Mouse (Mus musculus) heart, postnatal 0 days (tissue): Measurements from ENCODE around the gene Ncf2. TPM values are rescaled to one million over a fixed set of nuclear protein-coding genes. Genes with fewer than 3 reads are reported as not detected.

Source experiments
- ATAC-seq: fragments of 200-750 bp; cut with Nextera tagmentation; 2 replicates; pipeline ENCODE4 v1.8.0; 2017; ENCODE audit warnings: low read depth, moderate number of reproducible peaks, moderate library complexity; ENCODE audit not compliant: insufficient read depth
- DNase-seq: peaks from one replicate; pipeline ENCODE4 v3.0.0-alpha.2; 2016; ENCODE audit warnings: low spot score
- H3K27ac ChIP-seq: fragments of 300-500 bp; sonication (generic); 2 replicates; pipeline ENCODE4 v1.5.1; 2014; ENCODE audit warnings: low read depth, mild to moderate bottlenecking
- H3K27me3 ChIP-seq: fragments of 300-500 bp; sonication (generic); 2 replicates; pipeline ENCODE4 v1.6.1; 2014; ENCODE audit warnings: low read length, mixed read lengths; ENCODE audit not compliant: control insufficient read depth, insufficient read depth
- H3K36me3 ChIP-seq: fragments of 300-500 bp; sonication (generic); replicated peaks from 2 replicates; pipeline ENCODE4 v1.6.1; 2014; ENCODE audit warnings: low read length, mixed read lengths; ENCODE audit not compliant: control insufficient read depth, insufficient read depth
- H3K4me1 ChIP-seq: fragments of 300-500 bp; sonication (generic); 2 replicates; pipeline ENCODE4 v1.6.1; 2014; ENCODE audit warnings: antibody characterized with exemption; ENCODE audit not compliant: control insufficient read depth, insufficient read depth
- H3K4me2 ChIP-seq: fragments of 300-500 bp; sonication (generic); 2 replicates; pipeline ENCODE4 v1.6.1; 2014; ENCODE audit warnings: low read depth, mild to moderate bottlenecking, low read length, moderate library complexity
- H3K4me3 ChIP-seq: fragments of 300-500 bp; sonication (generic); 2 replicates; pipeline ENCODE4 v1.5.1; 2014; ENCODE audit warnings: low read depth, low read length
- H3K9ac ChIP-seq: fragments of 300-500 bp; sonication (generic); replicated peaks from 2 replicates; pipeline ENCODE4 v1.6.1; 2014; ENCODE audit warnings: low read depth, low read length, mixed read lengths
- H3K9me3 ChIP-seq: fragments of 300-500 bp; sonication (generic); replicated peaks from 2 replicates; pipeline ENCODE4 v1.6.1; 2016; ENCODE audit warnings: low read length; ENCODE audit not compliant: control insufficient read depth
- CTCF ChIP-seq: IDR thresholded peaks from 2 replicates; pipeline ENCODE4 v1.5.1; 2016; ENCODE audit warnings: antibody characterized with exemption, control low read depth, low read depth
- EP300 ChIP-seq: IDR thresholded peaks from 2 replicates; pipeline ENCODE4 v1.6.1; 2016; ENCODE audit warnings: antibody characterized with exemption, low read depth
- WGBS: fragments of 180-500 bp; shearing (Covaris S2); extraction: QIAGEN DNeasy Blood & Tissue Kit; methylation state at CpG from one replicate; pipeline ENCODE4 v1.1.7; 2014; 5-methylcytosine and 5-hydroxymethylcytosine counted together
- polyA plus RNA-seq: library from polyadenylated mRNA; unstranded; fragments of >200 nt; fragmentation: Nextera tagmentation; extraction: Ambion mirVana; gene quantifications from 2 replicates; pipeline ENCODE4 v1.2.1, GENCODE M21; 2015
- total RNA-seq: library from RNA; depleted of rRNA; stranded (reverse); fragments of >200 nt; gene quantifications from 2 replicates; pipeline ENCODE4 v1.2.3, GENCODE M21; 2014; ENCODE audit warnings: low replicate concordance; rRNA removed

Gene Ncf2
- total and polyA plus RNA-seq, 2 experiments from 2014 or later: 1.6 to 2.3 TPM

DNA sequence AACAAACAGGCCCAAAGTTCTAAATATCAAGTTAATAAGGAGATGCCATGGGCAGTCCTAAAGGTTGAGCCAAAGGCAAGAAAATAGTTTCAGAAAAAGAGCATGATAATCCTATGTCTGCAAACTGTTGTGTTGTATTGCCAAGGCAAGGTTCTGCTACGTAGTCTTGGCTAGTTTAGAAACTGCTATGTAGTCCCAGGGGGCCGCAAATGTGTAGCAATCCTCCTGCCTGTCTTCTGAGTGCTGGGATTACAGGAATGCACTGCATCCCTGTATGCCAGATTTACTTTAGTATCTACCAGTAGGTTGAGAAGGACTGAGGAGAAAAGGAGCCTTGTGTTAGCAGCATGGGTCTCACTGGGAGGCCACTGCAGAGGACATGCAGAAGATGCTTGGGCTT lies 46.9 kb downstream of the Ncf2 start:
- ATAC-seq (no peak), DNase-seq (no peak)
- WGBS: 90% methylated on average over 2 of the region's 2 CpGs
- H3K4me1 ChIP-seq: no peaks in the 10 kb centered on the region
- H3K4me2 ChIP-seq: no peak overlapping the region
- no peaks in the 10 kb centered on the region for H3K9me3 ChIP-seq
- peaks cover 85% of the 10 kb centered on the region for H3K36me3 ChIP-seq
- no peaks in the 10 kb centered on the region for H3K27me3 ChIP-seq
- no peak overlapping the region for H3K4me3 ChIP-seq
- no peak for TF ChIP-seq EP300
- TF ChIP-seq CTCF: no peak
- no peak overlapping the region for H3K27ac ChIP-seq
- no peak overlapping the region for H3K9ac ChIP-seq

DNA sequence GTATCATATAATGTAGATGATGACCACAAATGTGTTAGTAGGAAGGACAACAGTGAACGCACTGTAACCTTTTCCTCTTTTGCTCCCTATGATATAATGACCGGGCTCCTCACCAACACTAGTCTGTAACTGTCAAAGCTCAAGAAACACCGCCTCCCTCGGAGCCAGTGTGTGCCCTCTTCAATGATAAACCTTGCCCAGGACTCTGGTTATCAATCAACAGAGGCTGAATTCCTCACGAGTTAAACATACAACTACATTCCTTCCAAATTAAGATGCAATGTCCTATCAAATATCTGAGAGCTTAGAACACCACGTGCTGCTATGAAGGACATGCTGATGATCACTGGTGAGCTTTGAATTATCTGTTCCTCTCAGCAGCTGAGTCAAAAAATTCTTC lies 69.9 kb downstream of the Ncf2 start:
- no peak for ATAC-seq
- TF ChIP-seq EP300: no peak
- no peak for TF ChIP-seq CTCF

DNA sequence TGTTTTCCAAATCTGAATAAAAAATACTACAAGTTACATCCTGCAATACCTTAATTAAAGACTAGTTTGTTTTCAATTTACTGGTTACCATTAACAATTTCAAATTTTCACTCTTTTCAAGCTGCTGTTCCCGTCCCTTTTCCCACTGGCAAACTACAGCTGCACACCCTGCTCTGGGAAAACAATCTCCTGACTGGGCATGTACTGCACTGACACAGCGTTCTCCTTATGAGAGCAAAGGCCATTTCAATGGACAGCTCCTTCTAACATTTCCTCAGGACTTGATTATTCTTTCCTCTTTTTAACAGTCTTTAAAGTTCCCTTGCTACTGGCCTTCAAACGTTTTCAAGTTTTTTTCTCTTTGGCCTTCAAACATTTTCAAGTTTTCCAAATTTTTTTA lies 71.0 kb downstream of the Ncf2 start:
- Histone ChIP-seq H3K9ac (no peak overlapping the region), H3K9me3 (no peaks in the 10 kb centered on the region), H3K4me2 (no peak overlapping the region), H3K4me1 (peaks cover 6% of the 10 kb centered on the region), H3K27ac (peak overlapping the region; percentile 17; the same call in 1 of the 2 replicates), H3K36me3 (peaks cover 28% of the 10 kb centered on the region), H3K4me3 (no peak overlapping the region), H3K27me3 (no peaks in the 10 kb centered on the region)
- no peak for TF ChIP-seq CTCF
- no peak for TF ChIP-seq EP300
- no peak for DNase-seq
- ATAC-seq: no peak
- WGBS: 51% methylated on average over 3 of the region's 3 CpGs

More for the DNA sequence above, 69.9 kb downstream of the Ncf2 start:
- peaks cover 6% of the 10 kb centered on the region for H3K4me1 ChIP-seq
- H3K9me3 ChIP-seq: no peaks in the 10 kb centered on the region
- H3K4me2 ChIP-seq: no peak overlapping the region
- H3K4me3 ChIP-seq: no peak overlapping the region
- DNase-seq: no peak
- 35% methylated on average over 6 of the region's 6 CpGs for WGBS
- no peak overlapping the region for H3K9ac ChIP-seq
- H3K27me3 ChIP-seq: no peaks in the 10 kb centered on the region
- H3K36me3 ChIP-seq: peaks cover 39% of the 10 kb centered on the region
- H3K27ac ChIP-seq: no peak overlapping the region

Other genes starting within 250 kb of the Ncf2 start
- gene Apobec4, start 49.6 kb upstream of the Ncf2 start, total RNA-seq: not detected in 2 replicates
- gene Apobec4, start 49.6 kb upstream of the Ncf2 start, polyA plus RNA-seq: not detected in 2 replicates
- gene Rgl1, start 33.8 kb upstream of the Ncf2 start, total RNA-seq: 38.9 and 48.1 TPM in 2 replicates
- 36.7 and 41.6 TPM in 2 replicates for gene Rgl1, start 33.8 kb upstream of the Ncf2 start, polyA plus RNA-seq
- gene Arpc5, start 33.7 kb upstream of the Ncf2 start, total RNA-seq: 94.3 and 95.1 TPM in 2 replicates
- gene Arpc5, start 33.7 kb upstream of the Ncf2 start, polyA plus RNA-seq: 136 and 152 TPM in 2 replicates
- gene Smg7, start 102.5 kb downstream of the Ncf2 start, total RNA-seq: 30.9 and 46.0 TPM in 2 replicates
- gene Smg7, start 102.5 kb downstream of the Ncf2 start, polyA plus RNA-seq: 12.5 and 13.5 TPM in 2 replicates
- gene Nmnat2, start 154.8 kb downstream of the Ncf2 start, total RNA-seq: 0.15 and 0.69 TPM in 2 replicates
- gene Nmnat2, start 154.8 kb downstream of the Ncf2 start, polyA plus RNA-seq: 0.47 and 0.57 TPM in 2 replicates